Mouse (Mus musculus): Measurements from ENCODE around the gene Trappc1.
A peak's percentile ranks its signal among the peaks of the same experiment; 100 is the strongest.

Trappc1 gene

DNA sequence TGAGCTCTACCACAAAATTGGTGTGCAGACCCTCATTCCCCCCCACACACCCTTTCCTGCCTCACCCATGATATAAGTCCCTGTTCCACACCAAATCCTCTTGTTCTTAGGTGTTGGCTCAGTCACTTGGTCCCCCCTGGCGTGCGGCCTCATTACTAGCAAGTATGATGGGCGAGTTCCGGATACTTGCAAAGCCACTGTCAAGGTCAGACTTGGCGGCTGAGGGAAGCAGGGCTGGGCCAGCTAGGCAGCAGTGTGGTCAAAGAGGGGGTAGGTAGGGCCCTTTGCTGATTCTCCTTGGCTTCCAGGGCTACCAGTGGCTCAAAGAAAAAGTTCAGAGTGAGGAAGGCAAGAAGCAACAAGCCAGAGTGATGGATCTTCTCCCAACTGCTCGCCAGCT lies 7.4 kb downstream of the Trappc1 start:
- DNase-seq: no peak

GRCm38 (mm10) chr11:69331929-69332405 lies 8.2 kb downstream of the Trappc1 start:
- DNase-seq: peak; percentile 80

DNA sequence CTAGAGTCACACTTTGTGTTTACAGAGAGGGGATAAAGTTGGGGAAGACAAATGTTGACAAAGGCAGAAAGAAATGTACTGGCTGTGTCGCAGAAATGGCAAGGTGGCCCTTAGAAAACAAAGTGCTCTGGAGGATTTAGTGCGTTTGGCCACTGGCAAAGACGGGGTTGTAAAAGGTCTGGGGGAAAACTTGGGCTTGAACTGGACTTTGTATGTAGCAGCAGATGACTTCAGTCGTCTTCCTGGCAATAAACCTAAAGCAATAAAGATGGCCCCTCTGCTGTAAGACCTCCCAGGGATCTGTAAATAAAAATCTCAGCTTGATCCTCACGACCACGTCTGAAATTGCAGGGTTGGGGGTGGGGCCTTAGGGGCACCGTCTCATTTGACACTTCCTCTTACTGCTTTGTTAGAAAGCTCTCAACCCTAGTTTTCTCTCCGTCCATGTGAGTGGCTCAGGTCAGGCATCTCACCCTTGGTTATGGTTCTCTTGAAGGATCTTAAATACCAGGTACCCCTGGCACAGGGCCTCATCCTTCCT lies 9.0 kb downstream of the Trappc1 start:
- DNase-seq: no peak

- no peak for DNase-seq
Measured at GRCm38 (mm10) chr11:69333922-69334321, 10.1 kb downstream of the Trappc1 start.

- no peak for DNase-seq
Measured at GRCm38 (mm10) chr11:69334796-69335195, 11.0 kb downstream of the Trappc1 start.

DNA sequence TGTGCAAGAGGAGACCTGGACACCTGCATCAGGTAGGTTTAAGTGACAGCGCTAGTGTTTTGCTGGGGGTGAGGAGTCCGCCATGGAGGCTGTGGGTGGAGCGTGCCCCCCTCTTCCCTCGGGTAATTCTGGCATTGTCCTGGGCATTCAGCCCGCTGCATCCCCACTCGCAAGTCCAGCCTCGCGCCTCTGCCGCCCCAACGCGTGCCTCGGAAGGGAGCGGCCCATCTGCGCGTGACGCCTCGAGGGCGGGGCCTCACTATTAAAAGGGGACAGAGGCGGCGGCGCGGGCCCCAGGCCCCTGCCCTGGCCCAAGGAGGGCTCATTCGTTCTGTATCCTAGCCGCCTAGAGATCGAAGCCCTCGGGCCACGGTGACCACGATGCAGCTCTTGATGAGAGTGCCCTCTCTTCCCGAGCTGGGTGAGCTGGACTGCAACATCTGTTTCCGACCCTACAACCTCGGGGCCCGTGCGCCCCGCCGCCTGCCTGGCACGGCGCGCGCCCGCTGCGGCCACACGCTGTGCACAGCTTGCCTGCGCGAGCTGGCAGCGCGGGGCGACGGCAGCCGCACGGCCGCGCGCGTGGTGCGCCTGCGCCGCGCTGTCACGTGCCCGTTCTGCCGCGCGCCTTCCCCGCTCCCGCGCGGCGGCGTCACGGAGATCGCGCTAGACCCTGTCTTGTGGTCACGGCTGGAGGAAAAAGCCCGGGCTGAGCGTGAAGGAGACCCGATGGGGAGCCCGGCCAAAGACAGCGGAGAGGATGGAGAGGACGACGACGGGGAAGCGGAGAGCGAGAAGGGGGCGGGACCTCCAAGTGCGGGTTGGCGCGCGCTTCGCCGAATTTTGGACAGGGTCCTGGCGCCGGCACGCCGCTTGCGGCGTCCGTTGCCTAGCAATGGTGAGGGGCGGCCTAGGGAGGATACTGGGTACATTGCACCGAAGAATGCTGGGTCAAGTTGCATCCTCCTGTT lies 16.7 kb downstream of the Trappc1 start, which contains the start of gene Rnf227:
Gene Rnf227 (plus strand): TSS at position 301 of the 971 bp plus-strand sequence.
- DNase-seq: peak; percentile 66 to 89

DNA sequence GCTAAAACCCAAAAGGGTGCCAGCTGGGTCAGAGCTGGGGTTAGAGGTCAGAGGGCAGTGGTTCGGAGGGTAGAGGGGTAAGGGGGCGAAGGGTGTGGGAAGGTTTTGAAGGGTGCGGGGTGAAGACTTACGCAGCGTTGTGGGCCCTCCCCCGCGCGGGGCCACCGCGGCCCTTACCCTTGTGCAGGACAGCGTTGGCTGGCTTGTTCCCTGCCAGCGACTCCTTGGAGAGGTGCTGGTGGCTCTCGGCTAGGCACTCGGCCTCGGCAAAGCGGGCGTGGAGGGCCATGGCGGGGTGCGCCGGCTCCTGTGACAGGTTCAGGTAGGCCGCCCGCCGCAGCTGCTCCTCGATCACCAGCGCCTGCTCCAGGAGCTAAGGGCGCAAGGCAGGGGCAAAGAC lies 22.7 kb downstream of the Trappc1 start:
- no peak for DNase-seq

- no peak for DNase-seq
Measured at GRCm38 (mm10) chr11:69356544-69356943, 32.8 kb downstream of the Trappc1 start.

DNA sequence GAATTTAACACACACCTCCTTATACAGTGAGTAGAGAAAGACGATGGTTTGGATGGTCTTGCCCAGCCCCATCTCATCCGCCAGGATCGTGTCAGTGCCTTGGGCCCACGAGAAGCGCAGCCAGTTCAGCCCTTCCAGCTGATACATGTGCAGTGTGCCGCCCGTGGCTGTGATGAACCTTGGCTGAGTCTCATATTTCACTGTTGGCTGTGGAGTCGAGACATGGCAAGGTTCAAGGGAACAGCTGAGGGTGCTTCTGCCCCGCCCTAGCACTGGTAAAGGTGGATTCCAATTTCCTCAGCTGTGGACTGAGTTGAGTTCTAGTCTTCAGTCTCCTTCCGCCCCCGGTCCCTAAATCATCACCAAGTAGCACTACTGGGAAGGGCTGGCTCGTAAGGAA lies 33.9 kb downstream of the Trappc1 start:
- DNase-seq: no peak

GRCm38 (mm10) chr11:69362021-69362420 lies 38.2 kb downstream of the Trappc1 start:
- DNase-seq: no peak

GRCm38 (mm10) chr11:69362479-69362878 lies 38.7 kb downstream of the Trappc1 start:
- no peak for DNase-seq

DNA sequence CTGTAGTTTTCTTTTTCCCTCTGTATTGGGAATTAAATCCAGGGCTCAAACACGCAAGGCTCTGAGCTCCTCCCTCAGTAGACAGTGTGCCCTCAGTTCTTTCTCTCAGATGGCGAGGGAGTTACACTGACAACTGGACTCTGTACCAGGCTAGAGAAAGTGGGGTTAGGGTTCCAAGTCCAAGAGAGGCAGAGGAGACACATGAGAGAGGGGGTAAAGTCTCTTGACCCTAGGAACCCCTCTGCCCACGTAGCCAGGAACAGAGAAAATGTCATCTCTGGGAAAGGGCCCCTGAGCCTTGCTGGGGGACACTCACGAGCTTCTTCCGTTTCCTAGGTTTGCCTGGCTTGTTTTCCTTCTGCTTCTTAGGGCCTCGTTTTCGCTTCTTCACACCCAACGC lies 40.6 kb downstream of the Trappc1 start:
- DNase-seq: no peak

DNA sequence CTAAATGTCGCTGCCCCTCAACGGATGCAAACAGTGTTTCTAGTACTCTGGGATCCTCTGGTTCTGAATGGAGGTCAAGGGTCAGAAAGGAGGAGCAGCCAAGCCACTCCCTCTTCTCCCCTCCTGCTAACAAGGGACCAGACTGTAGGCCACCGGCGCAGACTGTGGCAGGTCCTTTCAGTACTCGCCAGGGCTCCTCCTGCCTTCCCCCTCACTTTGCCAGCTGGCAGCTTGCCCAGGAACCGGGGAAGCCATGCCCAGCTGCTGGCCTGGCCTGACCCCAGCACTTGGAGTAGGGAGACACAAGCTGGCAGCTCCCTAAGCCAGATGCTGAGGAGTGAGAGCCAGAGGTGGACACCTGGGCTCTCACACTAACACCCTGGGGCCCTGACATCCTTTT lies 41.1 kb downstream of the Trappc1 start:
- DNase-seq: peak; percentile 88 to 90

- DNase-seq: no peak
Measured at GRCm38 (mm10) chr11:69365722-69366121, 41.9 kb downstream of the Trappc1 start.

- DNase-seq: peak; percentile 79 to 84
Measured at GRCm38 (mm10) chr11:69366157-69366854, 42.5 kb downstream of the Trappc1 start.

DNA sequence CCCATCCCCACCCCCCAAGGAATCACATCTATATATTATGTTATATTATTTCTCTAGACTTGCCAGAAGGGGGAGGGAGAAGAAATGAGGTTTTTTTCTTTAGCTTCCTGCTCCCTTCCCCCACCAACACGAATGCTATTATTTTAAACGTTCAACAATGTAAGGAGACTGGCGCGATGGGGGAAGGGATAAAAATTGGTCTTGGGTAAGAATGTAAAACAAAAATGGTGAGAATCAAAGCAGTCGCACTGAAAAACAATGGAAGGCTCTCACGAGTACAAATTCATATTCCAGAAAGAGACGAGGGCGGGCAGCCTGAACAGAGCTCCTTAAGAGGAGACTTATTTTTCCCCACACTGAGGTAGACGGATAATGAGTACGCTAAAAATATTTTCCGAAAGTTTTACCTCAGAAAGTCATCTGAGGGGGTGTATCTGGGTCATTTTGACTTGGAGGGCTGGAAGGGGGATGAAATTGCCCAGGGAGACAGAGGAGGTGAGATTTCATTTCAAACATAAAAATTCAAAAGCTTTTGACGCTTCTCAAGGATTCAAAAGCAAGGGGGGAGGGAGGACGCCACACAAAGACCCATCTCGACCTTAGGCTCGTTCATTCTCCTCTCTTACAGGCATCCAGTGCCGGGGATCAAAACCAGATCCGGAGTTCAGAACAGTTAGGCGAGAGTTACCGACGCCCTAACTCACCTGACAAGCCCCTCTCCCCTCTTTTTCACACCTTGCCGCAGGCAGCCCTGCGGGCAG lies 43.3 kb downstream of the Trappc1 start:
- no peak for DNase-seq

DNA sequence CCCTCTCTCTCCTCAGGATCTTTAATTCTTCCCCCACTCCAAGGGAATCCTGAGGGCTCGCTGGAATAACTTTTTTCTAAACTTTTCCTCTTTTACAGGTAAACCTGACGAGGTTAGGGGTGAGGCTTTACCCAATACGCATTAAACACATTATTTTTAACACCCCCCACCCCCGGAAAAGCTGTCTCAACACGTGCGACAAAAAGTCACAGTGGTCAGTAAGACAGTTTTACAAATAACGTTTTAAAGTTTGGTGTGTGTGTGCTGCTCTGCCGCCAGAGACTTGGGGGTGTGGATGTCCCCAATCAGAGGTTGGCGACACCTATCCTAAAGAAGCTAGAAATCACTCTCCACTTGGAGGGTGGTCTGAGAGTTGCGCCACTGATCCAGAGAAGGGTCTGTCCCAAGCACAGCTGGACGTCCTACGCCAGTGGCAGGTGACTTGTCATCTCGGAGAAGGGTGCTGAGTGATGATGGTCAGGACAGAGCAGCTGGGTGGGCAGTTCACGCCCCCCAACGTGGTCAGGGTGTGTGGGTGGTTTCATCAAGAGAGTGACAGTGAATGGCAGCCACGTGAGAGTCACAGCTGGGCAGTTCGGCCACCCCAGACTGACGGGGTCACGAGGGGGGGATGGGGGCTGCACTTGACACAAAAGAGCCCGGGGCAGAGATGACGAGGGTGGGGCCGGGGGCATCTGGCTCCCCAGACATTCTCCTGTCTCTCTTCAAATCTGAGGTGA lies 44.0 kb downstream of the Trappc1 start:
- no peak for DNase-seq

DNA sequence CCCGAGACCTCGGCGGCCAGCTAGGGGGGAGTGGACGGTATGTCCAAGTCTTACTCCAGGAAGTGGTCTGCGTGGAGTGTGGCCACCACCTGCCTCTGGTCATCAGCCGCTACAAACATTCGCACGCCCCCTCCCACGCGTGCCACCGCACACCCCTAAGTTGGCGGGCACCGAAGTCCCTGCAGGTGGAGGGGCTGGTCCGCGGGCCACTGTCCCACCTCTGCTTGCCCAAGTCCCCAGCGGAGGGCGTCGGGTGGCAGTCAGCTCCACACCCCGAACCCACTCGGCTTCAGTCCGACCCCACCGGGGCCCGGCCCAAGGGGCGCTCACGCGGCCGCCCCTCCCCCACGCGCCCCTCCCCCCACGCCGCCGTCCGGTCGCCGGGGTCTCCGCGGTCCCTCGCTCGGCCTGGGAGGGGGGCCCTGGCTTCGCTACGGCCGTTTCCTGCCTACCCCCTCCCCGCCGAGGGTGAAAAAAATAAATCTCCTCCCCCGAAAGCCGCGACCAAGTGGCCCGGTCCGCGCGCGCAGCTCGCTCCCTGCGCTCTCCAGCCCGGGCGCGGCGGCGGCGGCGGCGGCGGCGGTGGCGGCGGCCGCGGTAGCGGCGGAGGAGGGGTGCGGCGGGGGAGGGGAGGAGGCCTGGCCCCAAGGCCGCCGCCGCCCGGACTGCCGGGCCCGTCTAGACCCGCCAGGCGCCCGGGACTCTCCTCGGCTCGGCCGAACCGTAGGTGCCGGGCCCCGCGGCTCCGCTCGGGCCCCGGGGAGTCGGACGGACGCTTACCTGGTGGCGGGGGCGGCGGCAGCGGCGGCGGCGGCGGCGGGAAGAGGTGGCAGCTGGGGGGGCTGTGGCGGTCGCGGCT lies 44.8 kb downstream of the Trappc1 start:
- peak; percentile 35 to 68 for DNase-seq

GRCm38 (mm10) chr11:69369215-69369989 lies 45.6 kb downstream of the Trappc1 start, which contains the start of gene Chd3:
Chd3 (minus strand) TSS chr11:69369406.
- no peak for DNase-seq
